Comparison of ENCODE assay signal across 8 mouse cellular contexts in genomic region chr13:32912770-32913380, GRCm38 (mm10). TPM values are rescaled to one million over a fixed set of nuclear protein-coding genes. Genes with fewer than 3 reads are reported as not detected.
DNase-seq lines count a peak whose midpoint lies in the region.

No protein-coding gene starts in this region.

- peak; percentile 38 for DNase-seq in urinary bladder, postnatal 14 days (ENCODE audit: low spot score)
- no peak for DNase-seq in urinary bladder, postnatal 4 days (ENCODE audit: low spot score in 2 of 2)
- peak; percentile 34 to 35 for DNase-seq in heart, adult 9 months (ENCODE audit: low spot score in 2 of 2)
- peak; percentile 40 for DNase-seq in kidney, postnatal 14 days
- no peak for DNase-seq in frontal cortex, postnatal 36 days (ENCODE audit: low spot score in 2 of 2)
- no peak for DNase-seq in spleen, postnatal 10 days (ENCODE audit: low spot score in 2 of 2)
- DNase-seq in layer of hippocampus, adult 18-20 months (ENCODE audit: low spot score in 2 of 2): no peak
- DNase-seq in right cerebral cortex, postnatal 4 days: no peak

RNA-seq across cellular contexts. Expression of gene Serpinb1c, which starts 14.9 kb away (rescaled TPM):
- not detected for total RNA-seq in layer of hippocampus, adult 18-20 months (2021)

RNA-seq across cellular contexts. Expression of gene Serpinb6b, which starts 52.1 kb away (rescaled TPM):
- total RNA-seq in layer of hippocampus, adult 18-20 months (2021): 1 to 10 TPM in 1 of 2 experiments, under 1 TPM in 1; 0.63 to 1.0 TPM

Comparison
In these comparisons a context has a peak if more than half of its experiments do, and no peak if none do; other contexts are left out.
1. DNase-seq: peak in urinary bladder, postnatal 14 days (single experiment), heart, adult 9 months (2 of 2) and kidney, postnatal 14 days (single experiment); none in urinary bladder, postnatal 4 days (0 of 2), frontal cortex, postnatal 36 days (0 of 2), spleen, postnatal 10 days (0 of 2), layer of hippocampus, adult 18-20 months (0 of 2) and right cerebral cortex, postnatal 4 days (single experiment).